Mouse (Mus musculus) liver, embryonic 12.5 days (tissue): Measurements from ENCODE around the gene Csk. TPM values are rescaled to one million over a fixed set of nuclear protein-coding genes. Genes with fewer than 3 reads are reported as not detected.

Experiments
- ATAC-seq: fragments of 200-750 bp; cut with Nextera tagmentation; 2 replicates; pipeline ENCODE4 v1.8.0; 2017; ENCODE audit warnings: moderate number of reproducible peaks, mild to moderate bottlenecking, moderate library complexity
- H3K27ac ChIP-seq: fragments of 300-500 bp; sonication (generic); 2 replicates; pipeline ENCODE4 v1.5.1; 2016; ENCODE audit warnings: mild to moderate bottlenecking
- H3K27me3 ChIP-seq: fragments of 300-500 bp; sonication (generic); replicated peaks from 2 replicates; pipeline ENCODE4 v1.6.1; 2016; ENCODE audit warnings: mild to moderate bottlenecking, moderate library complexity
- H3K36me3 ChIP-seq: fragments of 300-500 bp; sonication (generic); 2 replicates; pipeline ENCODE4 v1.6.1; 2016; ENCODE audit warnings: mild to moderate bottlenecking, moderate library complexity
- H3K4me1 ChIP-seq: fragments of 300-500 bp; sonication (generic); 2 replicates; pipeline ENCODE4 v1.6.1; 2016
- H3K4me2 ChIP-seq: fragments of 300-500 bp; sonication (generic); 2 replicates; pipeline ENCODE4 v1.6.1; 2016; ENCODE audit warnings: mild to moderate bottlenecking, moderate library complexity
- H3K4me3 ChIP-seq: fragments of 300-500 bp; sonication (generic); 2 replicates; pipeline ENCODE4 v1.5.1; 2016; ENCODE audit warnings: mild to moderate bottlenecking, moderate library complexity
- H3K9ac ChIP-seq: fragments of 300-500 bp; sonication (generic); 2 replicates; pipeline ENCODE4 v1.6.1; 2016; ENCODE audit warnings: mild to moderate bottlenecking, moderate library complexity
- H3K9me3 ChIP-seq: fragments of 300-500 bp; sonication (generic); replicated peaks from 2 replicates; pipeline ENCODE4 v1.6.1; 2016; ENCODE audit warnings: mild to moderate bottlenecking, moderate library complexity
- WGBS: fragments of 180-500 bp; shearing (Covaris S2); methylation state at CpG from one replicate; pipeline ENCODE4 v1.1.7; 2016; ENCODE audit not compliant: insufficient replicate concordance; 5-methylcytosine and 5-hydroxymethylcytosine counted together
- polyA plus RNA-seq: library from polyadenylated mRNA; unstranded; fragments of >200 nt; fragmentation: Nextera tagmentation; extraction: Ambion mirVana; gene quantifications from 2 replicates; pipeline ENCODE4 v1.2.1, GENCODE M21; 2016

Csk gene
- polyA plus RNA-seq, 1 experiment from 2014 or later = 27.8 TPM

GRCm38 (mm10) chr9:57671037-57671436, 17.6 kb upstream of the Csk start:
- H3K4me1 ChIP-seq = peaks cover 10% of the 10 kb centered on the region
- ATAC-seq = no peak
- WGBS = 75% methylated on average over 4 of the region's 4 CpGs
- 0 out of 2 replicates have a peak, but pooled peaks cover 5% of the 10 kb centered on the region for H3K27me3 ChIP-seq
- no peak overlapping the region for H3K4me2 ChIP-seq
- no peak overlapping the region for H3K4me3 ChIP-seq
- no peak overlapping the region; the same call in 1 of the 2 replicates for H3K27ac ChIP-seq
- no peak overlapping the region for H3K9ac ChIP-seq
- H3K36me3 ChIP-seq = no peaks in the 10 kb centered on the region
- no peaks in the 10 kb centered on the region for H3K9me3 ChIP-seq

- 0 out of 2 replicates have a peak, but pooled peaks cover 5% of the 10 kb centered on the region for H3K27me3 ChIP-seq
- no peak overlapping the region for H3K4me3 ChIP-seq
- no peak overlapping the region for H3K4me2 ChIP-seq
- no peak overlapping the region for H3K27ac ChIP-seq
- no peak for ATAC-seq
- WGBS = 60% methylated on average over 3 of the region's 3 CpGs
- H3K36me3 ChIP-seq = no peaks in the 10 kb centered on the region
- no peaks in the 10 kb centered on the region for H3K9me3 ChIP-seq
- peaks cover 10% of the 10 kb centered on the region for H3K4me1 ChIP-seq
- H3K9ac ChIP-seq = no peak overlapping the region
These were observed 16.1 kb upstream of the Csk start for GRCm38 (mm10) chr9:57669566-57669965.

GRCm38 (mm10) chr9:57668277-57668676, 14.8 kb upstream of the Csk start:
- Histone ChIP-seq H3K4me2 (no peak overlapping the region), H3K9ac (no peak overlapping the region), H3K4me1 (peaks cover 10% of the 10 kb centered on the region), H3K4me3 (no peak overlapping the region), H3K9me3 (no peaks in the 10 kb centered on the region), H3K27me3 (0 out of 2 replicates have a peak, but pooled peaks cover 5% of the 10 kb centered on the region), H3K27ac (no peak overlapping the region), H3K36me3 (no peaks in the 10 kb centered on the region)
- 32% methylated on average over 1 of the region's 1 CpGs for WGBS
- no peak for ATAC-seq

- H3K36me3 ChIP-seq = no peaks in the 10 kb centered on the region
- H3K4me1 ChIP-seq = peaks cover 10% of the 10 kb centered on the region
- no peak overlapping the region for H3K27ac ChIP-seq
- no peak overlapping the region for H3K4me3 ChIP-seq
- 0 out of 2 replicates have a peak, but pooled peaks cover 5% of the 10 kb centered on the region for H3K27me3 ChIP-seq
- no peak for ATAC-seq
- H3K4me2 ChIP-seq = no peak overlapping the region
- no peaks in the 10 kb centered on the region for H3K9me3 ChIP-seq
- H3K9ac ChIP-seq = no peak overlapping the region
- 57% methylated on average over 11 of the region's 11 CpGs for WGBS
These were observed 14.4 kb upstream of the Csk start for GRCm38 (mm10) chr9:57667817-57668216.

- Histone ChIP-seq H3K9me3 (no peaks in the 10 kb centered on the region), H3K4me1 (peaks cover 10% of the 10 kb centered on the region), H3K4me3 (no peak overlapping the region), H3K27ac (no peak overlapping the region), H3K4me2 (no peak overlapping the region), H3K27me3 (0 out of 2 replicates have a peak, but pooled peaks cover 5% of the 10 kb centered on the region), H3K36me3 (no peaks in the 10 kb centered on the region), H3K9ac (no peak overlapping the region)
- WGBS = 42% methylated on average over 3 of the region's 3 CpGs
- ATAC-seq = no peak
These were observed 13.7 kb upstream of the Csk start for GRCm38 (mm10) chr9:57667136-57667535.

- Histone ChIP-seq H3K27me3 (0 out of 2 replicates have a peak, but pooled peaks cover 5% of the 10 kb centered on the region), H3K9me3 (no peaks in the 10 kb centered on the region), H3K36me3 (no peaks in the 10 kb centered on the region), H3K4me2 (no peak overlapping the region), H3K4me1 (peaks cover 12% of the 10 kb centered on the region), H3K27ac (no peak overlapping the region), H3K9ac (no peak overlapping the region), H3K4me3 (no peak overlapping the region)
- WGBS = 73% methylated on average over 8 of the region's 8 CpGs
- no peak for ATAC-seq
These were observed 13.1 kb upstream of the Csk start for GRCm38 (mm10) chr9:57666536-57666935.

- WGBS = 57% methylated on average over 7 of the region's 7 CpGs
- Histone ChIP-seq H3K4me3 (no peak overlapping the region), H3K27me3 (0 out of 2 replicates have a peak, but pooled peaks cover 5% of the 10 kb centered on the region), H3K4me1 (peaks cover 30% of the 10 kb centered on the region), H3K36me3 (no peaks in the 10 kb centered on the region), H3K4me2 (no peak overlapping the region), H3K9me3 (no peaks in the 10 kb centered on the region), H3K27ac (no peak overlapping the region), H3K9ac (no peak overlapping the region)
- ATAC-seq = no peak
These were observed 11.2 kb upstream of the Csk start for GRCm38 (mm10) chr9:57664616-57665015.

GRCm38 (mm10) chr9:57661552-57661951, 8.1 kb upstream of the Csk start:
- no peak for ATAC-seq
- H3K9ac ChIP-seq = no peak overlapping the region
- no peak overlapping the region for H3K4me2 ChIP-seq
- H3K36me3 ChIP-seq = no peaks in the 10 kb centered on the region
- 0 out of 2 replicates have a peak, but pooled peaks cover 1% of the 10 kb centered on the region for H3K27me3 ChIP-seq
- 40% methylated on average over 3 of the region's 3 CpGs for WGBS
- H3K27ac ChIP-seq = no peak overlapping the region
- peaks cover 20% of the 10 kb centered on the region for H3K4me1 ChIP-seq
- H3K4me3 ChIP-seq = no peak overlapping the region
- H3K9me3 ChIP-seq = no peaks in the 10 kb centered on the region

- peak overlapping the region; percentile 29 for H3K4me2 ChIP-seq
- 27% methylated on average over 6 of the region's 6 CpGs for WGBS
- peak; percentile 83 for ATAC-seq
These were observed 7.1 kb upstream of the Csk start for GRCm38 (mm10) chr9:57660501-57660900.

GRCm38 (mm10) chr9:57659774-57660173, 6.3 kb upstream of the Csk start:
- 22% methylated on average over 4 of the region's 4 CpGs for WGBS
- peak; percentile 66 for ATAC-seq

More at GRCm38 (mm10) chr9:57660501-57660900, 7.1 kb upstream of the Csk start:
- Histone ChIP-seq H3K9me3 (no peaks in the 10 kb centered on the region), H3K36me3 (no peaks in the 10 kb centered on the region), H3K9ac (peak overlapping the region; percentile 12; the same call in 1 of the 2 replicates), H3K27ac (peak overlapping the region; percentile 65), H3K27me3 (no peaks in the 10 kb centered on the region), H3K4me3 (no peak overlapping the region), H3K4me1 (peaks cover 28% of the 10 kb centered on the region)

GRCm38 (mm10) chr9:57658970-57659369, 5.5 kb upstream of the Csk start:
- H3K9me3 ChIP-seq = no peaks in the 10 kb centered on the region
- 71% methylated on average over 4 of the region's 4 CpGs for WGBS
- H3K27ac ChIP-seq = no peak overlapping the region
- ATAC-seq = no peak
- no peak overlapping the region for H3K4me3 ChIP-seq
- peaks cover 33% of the 10 kb centered on the region for H3K4me1 ChIP-seq
- H3K4me2 ChIP-seq = no peak overlapping the region
- no peak overlapping the region for H3K9ac ChIP-seq
- H3K36me3 ChIP-seq = no peaks in the 10 kb centered on the region
- H3K27me3 ChIP-seq = no peaks in the 10 kb centered on the region

More at GRCm38 (mm10) chr9:57659774-57660173, 6.3 kb upstream of the Csk start:
- no peak overlapping the region for H3K4me3 ChIP-seq
- H3K9ac ChIP-seq = no peak overlapping the region
- no peaks in the 10 kb centered on the region for H3K27me3 ChIP-seq
- no peaks in the 10 kb centered on the region for H3K36me3 ChIP-seq
- 0 out of 2 replicates have a peak overlapping the region, but pooled peaks have one; percentile 29 for H3K4me2 ChIP-seq
- H3K4me1 ChIP-seq = peaks cover 33% of the 10 kb centered on the region
- no peaks in the 10 kb centered on the region for H3K9me3 ChIP-seq
- 0 out of 2 replicates have a peak overlapping the region, but pooled peaks have one; percentile 65 for H3K27ac ChIP-seq

GRCm38 (mm10) chr9:57657843-57658242, 4.4 kb upstream of the Csk start:
- no peaks in the 10 kb centered on the region for H3K9me3 ChIP-seq
- no peak overlapping the region for H3K4me2 ChIP-seq
- H3K9ac ChIP-seq = no peak overlapping the region
- ATAC-seq = no peak
- no peak overlapping the region for H3K4me3 ChIP-seq
- H3K27me3 ChIP-seq = peaks cover 9% of the 10 kb centered on the region; the same call in 1 of the 2 replicates
- H3K4me1 ChIP-seq = peaks cover 40% of the 10 kb centered on the region
- WGBS = 46% methylated on average over 4 of the region's 4 CpGs
- H3K27ac ChIP-seq = no peak overlapping the region
- no peaks in the 10 kb centered on the region for H3K36me3 ChIP-seq
